Mouse (Mus musculus) heart, embryonic 11.5 days (tissue): ENCODE results near the gene Abcc12. TPM values are rescaled to one million over a fixed set of nuclear protein-coding genes. Genes with fewer than 3 reads are reported as not detected.

ENCODE experiments used
- ATAC-seq: fragments of 200-750 bp; cut with Nextera tagmentation; replicated peaks from 2 replicates; pipeline ENCODE4 v1.8.0; 2017; ENCODE audit warnings: moderate library complexity; ENCODE audit not compliant: insufficient number of reproducible peaks, low FRiP score, low TSS enrichment
- H3K27ac ChIP-seq: fragments of 300-500 bp; sonication (generic); 2 replicates; pipeline ENCODE4 v1.5.1; 2014; ENCODE audit warnings: mild to moderate bottlenecking, low read depth, low read length
- H3K27me3 ChIP-seq: fragments of 300-500 bp; sonication (generic); 2 replicates; pipeline ENCODE4 v1.6.1; 2014; ENCODE audit warnings: mild to moderate bottlenecking, low read length, mixed read lengths; ENCODE audit not compliant: control insufficient read depth, insufficient read depth
- H3K36me3 ChIP-seq: fragments of 300-500 bp; sonication (generic); 2 replicates; pipeline ENCODE4 v1.6.1; 2014; ENCODE audit warnings: mild to moderate bottlenecking, low read length, moderate library complexity, mixed read lengths; ENCODE audit not compliant: control insufficient read depth, insufficient read depth
- H3K4me1 ChIP-seq: fragments of 300-500 bp; sonication (generic); 2 replicates; pipeline ENCODE4 v1.6.1; 2014; ENCODE audit warnings: low read length; ENCODE audit not compliant: control insufficient read depth, insufficient read depth
- H3K4me2 ChIP-seq: fragments of 300-500 bp; sonication (generic); 2 replicates; pipeline ENCODE4 v1.6.1; 2014; ENCODE audit warnings: mild to moderate bottlenecking, moderate library complexity
- H3K4me3 ChIP-seq: fragments of 300-500 bp; sonication (generic); 2 replicates; pipeline ENCODE4 v1.5.1; 2014; ENCODE audit warnings: low read depth, low read length
- H3K9ac ChIP-seq: fragments of 300-500 bp; sonication (generic); 2 replicates; pipeline ENCODE4 v1.6.1; 2014; ENCODE audit warnings: mild to moderate bottlenecking, low read depth, low read length, moderate library complexity
- H3K9me3 ChIP-seq: fragments of 300-500 bp; sonication (generic); replicated peaks from 2 replicates; pipeline ENCODE4 v1.6.1; 2016; ENCODE audit warnings: low read length; ENCODE audit not compliant: control insufficient read depth
- WGBS: fragments of 180-500 bp; shearing (Covaris S2); extraction: QIAGEN DNeasy Blood & Tissue Kit; methylation state at CpG from one replicate; pipeline ENCODE4 v1.1.7; 2014; ENCODE audit not compliant: insufficient replicate concordance; 5-methylcytosine and 5-hydroxymethylcytosine counted together
- polyA plus RNA-seq: library from polyadenylated mRNA; unstranded; fragments of >200 nt; fragmentation: Nextera tagmentation; extraction: Ambion mirVana; gene quantifications from 2 replicates; pipeline ENCODE4 v1.2.1, GENCODE M21; 2014

Gene Abcc12
- polyA plus RNA-seq, 1 experiment from 2014 or later = not detected

GRCm38 (mm10) chr8:86475711-86476438, 104.6 kb downstream of the Abcc12 start:
- H3K9me3 ChIP-seq = no peaks in the 10 kb centered on the region
- H3K27me3 ChIP-seq = no peaks in the 10 kb centered on the region
- H3K4me1 ChIP-seq = no peaks in the 10 kb centered on the region
- no peak overlapping the region for H3K4me2 ChIP-seq
- no peaks in the 10 kb centered on the region for H3K36me3 ChIP-seq
- ATAC-seq = no peak
- H3K27ac ChIP-seq = no peak overlapping the region
- H3K4me3 ChIP-seq = no peak overlapping the region
- 65% methylated on average over 9 of the region's 9 CpGs for WGBS
- no peak overlapping the region for H3K9ac ChIP-seq

GRCm38 (mm10) chr8:86474461-86474860, 106.0 kb downstream of the Abcc12 start:
- no peaks in the 10 kb centered on the region for H3K4me1 ChIP-seq
- no peaks in the 10 kb centered on the region for H3K9me3 ChIP-seq
- 76% methylated on average over 4 of the region's 4 CpGs for WGBS
- no peak for ATAC-seq
- no peak overlapping the region for H3K4me3 ChIP-seq
- no peaks in the 10 kb centered on the region for H3K27me3 ChIP-seq
- H3K27ac ChIP-seq = no peak overlapping the region
- H3K36me3 ChIP-seq = no peaks in the 10 kb centered on the region
- no peak overlapping the region for H3K9ac ChIP-seq
- no peak overlapping the region for H3K4me2 ChIP-seq

GRCm38 (mm10) chr8:86473121-86473520, 107.4 kb downstream of the Abcc12 start:
- Histone ChIP-seq H3K4me2 (no peak overlapping the region), H3K9me3 (no peaks in the 10 kb centered on the region), H3K9ac (no peak overlapping the region), H3K4me1 (no peaks in the 10 kb centered on the region), H3K27me3 (no peaks in the 10 kb centered on the region), H3K4me3 (no peak overlapping the region), H3K36me3 (no peaks in the 10 kb centered on the region), H3K27ac (no peak overlapping the region)
- WGBS = 78% methylated on average over 6 of the region's 6 CpGs
- no peak for ATAC-seq

- no peak overlapping the region for H3K4me2 ChIP-seq
- no peaks in the 10 kb centered on the region for H3K9me3 ChIP-seq
- H3K27ac ChIP-seq = no peak overlapping the region
- no peak for ATAC-seq
- H3K27me3 ChIP-seq = no peaks in the 10 kb centered on the region
- no peak overlapping the region for H3K4me3 ChIP-seq
- H3K36me3 ChIP-seq = no peaks in the 10 kb centered on the region
- H3K4me1 ChIP-seq = no peaks in the 10 kb centered on the region
- H3K9ac ChIP-seq = no peak overlapping the region
- WGBS = 63% methylated on average over 2 of the region's 2 CpGs
Observed at GRCm38 (mm10) chr8:86470717-86471116, 109.8 kb downstream of the Abcc12 start.

- no peak overlapping the region for H3K27ac ChIP-seq
- no peaks in the 10 kb centered on the region for H3K9me3 ChIP-seq
- ATAC-seq = no peak
- H3K36me3 ChIP-seq = no peaks in the 10 kb centered on the region
- H3K4me2 ChIP-seq = no peak overlapping the region
- H3K4me3 ChIP-seq = no peak overlapping the region
- no peak overlapping the region for H3K9ac ChIP-seq
- 88% methylated on average over 2 of the region's 2 CpGs for WGBS
- no peaks in the 10 kb centered on the region for H3K4me1 ChIP-seq
- H3K27me3 ChIP-seq = no peaks in the 10 kb centered on the region
Observed at GRCm38 (mm10) chr8:86463215-86463614, 117.3 kb downstream of the Abcc12 start.

- H3K27ac ChIP-seq = no peak overlapping the region
- H3K9me3 ChIP-seq = no peaks in the 10 kb centered on the region
- H3K4me3 ChIP-seq = no peak overlapping the region
- no peaks in the 10 kb centered on the region for H3K27me3 ChIP-seq
- no peaks in the 10 kb centered on the region for H3K36me3 ChIP-seq
- H3K9ac ChIP-seq = no peak overlapping the region
- WGBS = 76% methylated on average over 5 of the region's 5 CpGs
- H3K4me2 ChIP-seq = no peak overlapping the region
- no peak for ATAC-seq
- no peaks in the 10 kb centered on the region for H3K4me1 ChIP-seq
Observed at GRCm38 (mm10) chr8:86460372-86460771, 120.1 kb downstream of the Abcc12 start.

- 72% methylated on average over 11 of the region's 11 CpGs for whole genome bisulfite sequencing
- no peaks in the 10 kb centered on the region for H3K27me3 ChIP-seq
- H3K4me3 ChIP-seq = no peak overlapping the region
- H3K4me2 ChIP-seq = no peak overlapping the region
- H3K36me3 ChIP-seq = no peaks in the 10 kb centered on the region
- ATAC-seq = no peak
- no peak overlapping the region for H3K9ac ChIP-seq
- H3K27ac ChIP-seq = no peak overlapping the region
- H3K9me3 ChIP-seq = no peaks in the 10 kb centered on the region
- H3K4me1 ChIP-seq = no peaks in the 10 kb centered on the region
Observed at GRCm38 (mm10) chr8:86453697-86454480, 126.6 kb downstream of the Abcc12 start.

- Histone ChIP-seq H3K27ac (no peak overlapping the region), H3K4me2 (no peak overlapping the region), H3K4me1 (no peaks in the 10 kb centered on the region), H3K9me3 (no peaks in the 10 kb centered on the region), H3K27me3 (no peaks in the 10 kb centered on the region), H3K36me3 (no peaks in the 10 kb centered on the region), H3K4me3 (no peak overlapping the region), H3K9ac (no peak overlapping the region)
- 84% methylated on average over 4 of the region's 4 CpGs for WGBS
- ATAC-seq = no peak
Observed at GRCm38 (mm10) chr8:86449870-86450515, 130.5 kb downstream of the Abcc12 start.
